Comparison of ENCODE assay signal across 11 mouse cellular contexts in genomic region chr1:138148844-138149243, GRCm38 (mm10). TPM values are rescaled to one million over a fixed set of nuclear protein-coding genes. Genes with fewer than 3 reads are reported as not detected.
A peak's percentile ranks its signal among the peaks of the same experiment; 100 is the strongest.
DNase-seq lines count a peak whose midpoint lies in the region; ATAC-seq and TF ChIP-seq lines count a peak whose summit lies in the region.
"Had no signal": no experiment of that assay in that cellular context is flagged by ENCODE, and none has a peak within 500 bp of the region (broad histone marks: within the 10 kb centered on the region; RNA-seq: fewer than 3 reads in every experiment).

No protein-coding gene starts in this region.

- H3K36me3 ChIP-seq in forebrain, embryonic 16.5 days (ENCODE audit: control insufficient read depth, insufficient read depth), result no peaks in the 10 kb centered on the region
- no peaks in the 10 kb centered on the region for H3K36me3 ChIP-seq in forebrain, embryonic 11.5 days (ENCODE audit: control insufficient read depth, insufficient read depth, low read length)
- H3K36me3 ChIP-seq in intestine, embryonic 16.5 days (ENCODE audit: control insufficient read depth, insufficient read depth, low read length), result no peaks in the 10 kb centered on the region
- H3K36me3 ChIP-seq: embryonic facial prominence, embryonic 13.5 days; liver, embryonic 12.5 days had no signal

- peak; percentile 69 for ATAC-seq in forebrain, embryonic 16.5 days
- no peak for ATAC-seq in forebrain, embryonic 11.5 days (replicated peaks; ENCODE audit: low FRiP score)
- ATAC-seq in intestine, embryonic 16.5 days, result no peak
- ATAC-seq: liver, embryonic 12.5 days had no signal

- no peaks in the 10 kb centered on the region for H3K9me3 ChIP-seq in forebrain, embryonic 16.5 days (ENCODE audit: control insufficient read depth, low read length)
- no peaks in the 10 kb centered on the region for H3K9me3 ChIP-seq in forebrain, embryonic 11.5 days (ENCODE audit: control insufficient read depth, low read length)
- no peaks in the 10 kb centered on the region for H3K9me3 ChIP-seq in intestine, embryonic 16.5 days (ENCODE audit: control insufficient read depth, low read length)
- H3K9me3 ChIP-seq: embryonic facial prominence, embryonic 13.5 days; liver, embryonic 12.5 days had no signal

- H3K4me1 ChIP-seq in forebrain, embryonic 16.5 days (replicated peaks; ENCODE audit: control insufficient read depth, insufficient read depth, low read length), result peaks cover 5% of the 10 kb centered on the region
- no peaks in the 10 kb centered on the region for H3K4me1 ChIP-seq in forebrain, embryonic 11.5 days (replicated peaks; ENCODE audit: control insufficient read depth, insufficient read depth, low read length)
- no peaks in the 10 kb centered on the region for H3K4me1 ChIP-seq in intestine, embryonic 16.5 days (ENCODE audit: control insufficient read depth, insufficient read depth, low read length)
- H3K4me1 ChIP-seq: embryonic facial prominence, embryonic 13.5 days; liver, embryonic 12.5 days had no signal

- no peaks in the 10 kb centered on the region for H3K27me3 ChIP-seq in forebrain, embryonic 16.5 days (replicated peaks; ENCODE audit: control insufficient read depth, insufficient read depth, low read length)
- H3K27me3 ChIP-seq in forebrain, embryonic 11.5 days (ENCODE audit: control insufficient read depth, insufficient read depth, low read length), result no peaks in the 10 kb centered on the region
- no peaks in the 10 kb centered on the region for H3K27me3 ChIP-seq in intestine, embryonic 16.5 days (replicated peaks; ENCODE audit: control insufficient read depth, insufficient read depth, low read length)
- H3K27me3 ChIP-seq: embryonic facial prominence, embryonic 13.5 days; liver, embryonic 12.5 days had no signal

- WGBS in forebrain, embryonic 16.5 days, result 26% methylated on average over 4 of the region's 4 CpGs
- 77% methylated on average over 4 of the region's 4 CpGs for WGBS in forebrain, embryonic 11.5 days
- 43% methylated on average over 4 of the region's 4 CpGs for WGBS in intestine, embryonic 16.5 days

- intact Hi-C loops in left cerebral cortex, adult 2 months (cut with DNase I), result loop anchor here (1.0 to 10.0 kb wide), 3 partner anchors 108 to 816 kb away; partner anchors contain the start of gene Dennd1b

- no peak overlapping the region for H3K9ac ChIP-seq in forebrain, embryonic 16.5 days (replicated peaks; ENCODE audit: low read depth, low read length)
- H3K9ac ChIP-seq in forebrain, embryonic 11.5 days (ENCODE audit: low read length), result no peak overlapping the region
- H3K9ac ChIP-seq in intestine, embryonic 16.5 days (ENCODE audit: low read depth, low read length), result no peak overlapping the region
- H3K9ac ChIP-seq: embryonic facial prominence, embryonic 13.5 days; liver, embryonic 12.5 days had no signal

- no peak overlapping the region for H3K4me2 ChIP-seq in forebrain, embryonic 16.5 days (ENCODE audit: low read length)
- H3K4me2 ChIP-seq in forebrain, embryonic 11.5 days (ENCODE audit: low read depth, low read length, severe bottlenecking), result no peak overlapping the region
- no peak overlapping the region for H3K4me2 ChIP-seq in intestine, embryonic 16.5 days (ENCODE audit: low read depth, low read length)
- H3K4me2 ChIP-seq: embryonic facial prominence, embryonic 13.5 days; liver, embryonic 12.5 days had no signal

- TF ChIP-seq CTCF in left cerebral cortex, adult 2 months (IDR thresholded peaks at IDR 0.05), result no peak

- no peak overlapping the region for H3K27ac ChIP-seq in forebrain, embryonic 16.5 days (ENCODE audit: low read length)
- H3K27ac ChIP-seq in forebrain, embryonic 11.5 days (ENCODE audit: low read depth, low read length), result no peak overlapping the region
- peak overlapping the region; percentile 66 for H3K27ac ChIP-seq in left cerebral cortex, adult 2 months
- H3K27ac ChIP-seq in intestine, embryonic 16.5 days (ENCODE audit: low read length), result no peak overlapping the region
- H3K27ac ChIP-seq: embryonic facial prominence, embryonic 13.5 days; liver, embryonic 12.5 days had no signal

- H3K4me3 ChIP-seq in forebrain, embryonic 16.5 days (replicated peaks; ENCODE audit: low read length), result no peak overlapping the region
- no peak overlapping the region for H3K4me3 ChIP-seq in forebrain, embryonic 11.5 days (ENCODE audit: low read depth, low read length)
- H3K4me3 ChIP-seq in left cerebral cortex, adult 2 months, result no peak overlapping the region
- H3K4me3 ChIP-seq in intestine, embryonic 16.5 days (ENCODE audit: low read length), result no peak overlapping the region
- H3K4me3 ChIP-seq: embryonic facial prominence, embryonic 13.5 days; liver, embryonic 12.5 days had no signal

- DNase-seq in forebrain, embryonic 11.5 days (ENCODE audit: low spot score), result no peak
- DNase-seq in frontal cortex, postnatal 10 days (ENCODE audit: low spot score in 2 of 2), result peak; percentile 57 to 73
- peak; percentile 63 to 69 for DNase-seq in left cerebral cortex, adult 2 months (ENCODE audit: extremely low spot score in 1 of 2, low spot score in 2 of 2)
- peak; percentile 79 to 84 for DNase-seq in right cerebral cortex, adult 2 months (ENCODE audit: low spot score in 2 of 2)
- no peak for DNase-seq in cerebellum, adult 18-20 months
- DNase-seq in cerebellum, postnatal 25 days, result no peak
- DNase-seq: adrenal gland, adult 2 months had no signal

RNA-seq across cellular contexts. Expression of gene Ptprc, which starts 26.7 kb away (rescaled TPM):
- 0.61 and 1.1 TPM in 2 replicates for polyA plus RNA-seq in forebrain, embryonic 16.5 days (2015; fragmentation: Nextera tagmentation; extraction: Ambion mirVana)
- polyA plus RNA-seq in forebrain, embryonic 11.5 days (2014; fragmentation: Nextera tagmentation; extraction: Ambion mirVana), result 1.6 and 2.0 TPM in 2 replicates
- total RNA-seq in left cerebral cortex, adult 2 months (2021), result 1 to 10 TPM; 1.7 to 3.4 TPM
- polyA plus RNA-seq in intestine, embryonic 16.5 days (2015; fragmentation: Nextera tagmentation; extraction: Ambion mirVana), result 4.8 and 5.1 TPM in 2 replicates

Comparison
In these comparisons a context has a peak if more than half of its experiments do, and no peak if none do; other contexts are left out.
1. DNase-seq: peak in frontal cortex, postnatal 10 days (2 of 2), left cerebral cortex, adult 2 months (2 of 2) and right cerebral cortex, adult 2 months (2 of 2); none in forebrain, embryonic 11.5 days (single experiment), cerebellum, adult 18-20 months (0 of 2) and cerebellum, postnatal 25 days (0 of 2).